Mouse (Mus musculus) lung, embryonic 16.5 days (tissue): ENCODE results near the gene Zfp28. TPM values are rescaled to one million over a fixed set of nuclear protein-coding genes. Genes with fewer than 3 reads are reported as not detected.

Source experiments
- ATAC-seq: fragments of 200-750 bp; cut with Nextera tagmentation; 2 replicates; pipeline ENCODE4 v1.8.0; 2017; ENCODE audit warnings: low read depth, mild to moderate bottlenecking, moderate library complexity
- H3K27ac ChIP-seq: fragments of 300-500 bp; sonication (generic); 2 replicates; pipeline ENCODE4 v1.5.1; 2014; ENCODE audit warnings: mild to moderate bottlenecking, control low read depth, low read length
- H3K27me3 ChIP-seq: fragments of 300-500 bp; sonication (generic); 2 replicates; pipeline ENCODE4 v1.6.1; 2014; ENCODE audit warnings: low read depth, low read length, mixed read lengths; ENCODE audit not compliant: control insufficient read depth, insufficient read depth
- H3K36me3 ChIP-seq: fragments of 300-500 bp; sonication (generic); 2 replicates; pipeline ENCODE4 v1.6.1; 2014; ENCODE audit warnings: low read length; ENCODE audit not compliant: control insufficient read depth, insufficient read depth
- H3K4me1 ChIP-seq: fragments of 300-500 bp; sonication (generic); replicated peaks from 2 replicates; pipeline ENCODE4 v1.6.1; 2014; ENCODE audit warnings: low read length, mixed read lengths; ENCODE audit not compliant: control insufficient read depth, insufficient read depth
- H3K4me2 ChIP-seq: fragments of 300-500 bp; sonication (generic); 2 replicates; pipeline ENCODE4 v1.6.1; 2014; ENCODE audit warnings: low read depth, low read length, control low read depth
- H3K4me3 ChIP-seq: fragments of 300-500 bp; sonication (generic); 2 replicates; pipeline ENCODE4 v1.5.1; 2014; ENCODE audit warnings: mild to moderate bottlenecking, low read length, control low read depth
- H3K9ac ChIP-seq: fragments of 300-500 bp; sonication (generic); 2 replicates; pipeline ENCODE4 v1.6.1; 2014; ENCODE audit warnings: low read length, control low read depth
- H3K9me3 ChIP-seq: fragments of 300-500 bp; sonication (generic); 2 replicates; pipeline ENCODE4 v1.6.1; 2016; ENCODE audit warnings: low read length; ENCODE audit not compliant: control insufficient read depth
- WGBS: fragments of 180-500 bp; shearing (Covaris S2); extraction: QIAGEN DNeasy Blood & Tissue Kit; methylation state at CpG from one replicate; pipeline ENCODE4 v1.1.7; 2014; 5-methylcytosine and 5-hydroxymethylcytosine counted together
- polyA plus RNA-seq: library from polyadenylated mRNA; unstranded; fragments of >200 nt; fragmentation: Nextera tagmentation; extraction: Ambion mirVana; gene quantifications from 2 replicates; pipeline ENCODE4 v1.2.1, GENCODE M21; 2015

The Zfp28 gene
- polyA plus RNA-seq, 1 experiment from 2014 or later, result 10.5 TPM

DNA sequence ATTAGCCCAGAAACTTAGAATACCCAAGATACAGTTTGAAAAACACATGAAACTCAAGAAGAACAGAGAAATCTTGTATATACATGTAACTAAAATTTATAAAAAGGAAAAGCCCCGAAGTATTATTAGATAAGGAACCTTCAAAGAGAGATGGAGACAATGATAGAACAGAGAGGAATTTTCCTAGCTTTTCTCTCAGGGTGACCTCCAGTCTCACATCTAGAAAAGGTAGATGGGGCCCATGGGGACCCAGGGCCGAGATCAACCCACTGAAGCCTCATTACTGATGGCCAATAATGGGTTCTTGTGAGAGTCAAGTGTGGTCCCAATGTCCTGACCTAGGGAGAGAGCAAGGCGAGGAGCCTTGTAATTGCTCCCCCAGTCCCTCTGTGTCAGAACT, 55.3 kb downstream of the Zfp28 start, which contains the start of gene Olfr1344:
Olfr1344 (plus strand) TSS at position 301 of the 400 bp plus-strand sequence.
- no peak within 1 kb of the TSS for H3K4me3 ChIP-seq
- H3K9ac ChIP-seq, result no peak within 1 kb of the TSS
- H3K36me3 ChIP-seq, result no peaks in the 10 kb centered on the region
- WGBS, result 65% methylated on average over 3 of the region's 3 CpGs
- no peak within 1 kb of the TSS for H3K4me2 ChIP-seq
- no peak for ATAC-seq
- H3K27ac ChIP-seq, result no peak within 1 kb of the TSS
- no peaks in the 10 kb centered on the region for H3K27me3 ChIP-seq
- no peaks in the 10 kb centered on the region for H3K9me3 ChIP-seq
- no peaks in the 10 kb centered on the region for H3K4me1 ChIP-seq

DNA sequence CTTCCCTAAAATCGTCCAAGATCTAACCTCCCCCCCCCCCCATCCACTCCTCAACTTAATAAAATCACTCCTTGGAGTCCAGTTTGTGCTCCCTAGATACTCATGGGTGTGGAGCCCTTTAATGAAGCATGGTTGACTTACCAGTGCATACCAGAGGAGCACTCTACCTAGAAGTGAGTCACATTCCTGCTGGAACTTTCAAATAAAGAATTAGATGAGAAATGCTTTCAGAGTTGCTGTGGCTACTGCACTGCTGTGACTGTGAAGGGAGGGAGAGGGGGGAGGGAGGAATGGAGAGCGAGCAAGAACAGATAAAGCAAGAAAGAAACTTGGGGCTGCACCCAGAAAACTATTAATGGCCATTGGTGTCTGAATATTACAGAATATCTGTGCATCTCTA, 58.1 kb downstream of the Zfp28 start:
- Histone ChIP-seq H3K4me2 (no peak overlapping the region), H3K9ac (no peak overlapping the region), H3K27ac (no peak overlapping the region), H3K4me3 (no peak overlapping the region), H3K27me3 (no peaks in the 10 kb centered on the region), H3K36me3 (no peaks in the 10 kb centered on the region), H3K9me3 (no peaks in the 10 kb centered on the region), H3K4me1 (no peaks in the 10 kb centered on the region)
- no peak for ATAC-seq
- 44% methylated on average over 2 of the region's 2 CpGs for WGBS

Other genes with a start within 250 kb of the Zfp28 start
- 22.6 and 23.0 TPM in 2 replicates for gene Zfp787, start 227.3 kb upstream of the Zfp28 start, polyA plus RNA-seq
- gene Zfp444, start 211.1 kb upstream of the Zfp28 start, polyA plus RNA-seq, result 48.4 and 53.1 TPM in 2 replicates
- not detected in 2 replicates for gene Galp, start 186.2 kb upstream of the Zfp28 start, polyA plus RNA-seq
- not detected in 2 replicates for gene Zscan5b, start 161.0 kb upstream of the Zfp28 start, polyA plus RNA-seq
- not detected in 2 replicates for gene Epp13, start 130.6 kb upstream of the Zfp28 start, polyA plus RNA-seq
- gene Zfp667, start 96.7 kb upstream of the Zfp28 start, polyA plus RNA-seq, result 6.9 and 7.2 TPM in 2 replicates
- gene Zfp583, start 52.0 kb upstream of the Zfp28 start, polyA plus RNA-seq, result 6.6 and 6.9 TPM in 2 replicates
- gene Gm3854, start 39.5 kb upstream of the Zfp28 start, polyA plus RNA-seq, result 1.5 and 1.8 TPM in 2 replicates
- 3.1 TPM in 2 replicates for gene Zfp78, start 20.0 kb upstream of the Zfp28 start, polyA plus RNA-seq
- gene Smim17, start 15.4 kb downstream of the Zfp28 start, polyA plus RNA-seq, result 0.25 TPM in 1 of 2 replicates, not detected in the other
- gene Gm20715, start 27.0 kb downstream of the Zfp28 start, polyA plus RNA-seq, result not detected in 2 replicates
- gene Olfr1344, start 55.4 kb downstream of the Zfp28 start, polyA plus RNA-seq, result not detected in 2 replicates
- gene Olfr1336, start 72.9 kb downstream of the Zfp28 start, polyA plus RNA-seq, result not detected in 2 replicates
- gene Olfr1346, start 83.8 kb downstream of the Zfp28 start, polyA plus RNA-seq, result not detected in 2 replicates
- gene Olfr5, start 103.6 kb downstream of the Zfp28 start, polyA plus RNA-seq, result not detected in 2 replicates
- gene Olfr1347, start 116.5 kb downstream of the Zfp28 start, polyA plus RNA-seq, result not detected in 2 replicates
- not detected in 2 replicates for gene Olfr1348, start 125.5 kb downstream of the Zfp28 start, polyA plus RNA-seq
- not detected in 2 replicates for gene Olfr1349, start 139.7 kb downstream of the Zfp28 start, polyA plus RNA-seq
- not detected in 2 replicates for gene Olfr1350, start 181.5 kb downstream of the Zfp28 start, polyA plus RNA-seq